In genomic region chr13:91462893-91463481, GRCm38 (mm10) we compare ENCODE assay signal across 9 mouse cellular contexts. TPM values are rescaled to one million over a fixed set of nuclear protein-coding genes. Genes with fewer than 3 reads are reported as not detected.
A peak's percentile ranks its signal among the peaks of the same experiment; 100 is the strongest.
DNase-seq lines count a peak whose midpoint lies in the region; ATAC-seq and TF ChIP-seq lines count a peak whose summit lies in the region.
"Had no signal": no experiment of that assay in that cellular context is flagged by ENCODE, and none has a peak within 500 bp of the region (broad histone marks: within the 10 kb centered on the region; RNA-seq: fewer than 3 reads in every experiment).

No protein-coding gene starts in this region.

- no peak overlapping the region for H3K4me3 ChIP-seq in heart, adult 2 months
- H3K4me3 ChIP-seq in limb, embryonic 11.5 days (ENCODE audit: low read depth, low read length), result peak overlapping the region; percentile 97
- H3K4me3 ChIP-seq in midbrain, postnatal 0 days (ENCODE audit: low read depth, low read length), result peak overlapping the region; percentile 92

- H3K9me3 ChIP-seq in limb, embryonic 11.5 days (ENCODE audit: control insufficient read depth, low read length), result no peaks in the 10 kb centered on the region
- H3K9me3 ChIP-seq in midbrain, postnatal 0 days (ENCODE audit: low read length), result no peaks in the 10 kb centered on the region

- peaks cover 2% of the 10 kb centered on the region; the same call in 1 of the 2 replicates for H3K27me3 ChIP-seq in heart, adult 2 months (ENCODE audit: control insufficient read depth, insufficient read depth, low read length)
- H3K27me3 ChIP-seq in limb, embryonic 11.5 days (ENCODE audit: control insufficient read depth, insufficient read depth, low read length), result no peaks in the 10 kb centered on the region
- H3K27me3 ChIP-seq in midbrain, postnatal 0 days (ENCODE audit: insufficient read depth, low read length), result no peaks in the 10 kb centered on the region
- H3K27me3 ChIP-seq: Patski had no signal

- H3K36me3 ChIP-seq in heart, adult 2 months (ENCODE audit: control insufficient read depth, insufficient read depth, low read length), result no peaks in the 10 kb centered on the region
- no peaks in the 10 kb centered on the region for H3K36me3 ChIP-seq in limb, embryonic 11.5 days (ENCODE audit: control insufficient read depth, insufficient read depth, low read length)
- no peaks in the 10 kb centered on the region for H3K36me3 ChIP-seq in midbrain, postnatal 0 days (ENCODE audit: insufficient read depth, low read length)

- TF ChIP-seq CTCF in heart, adult 2 months (IDR thresholded peaks at IDR 0.05), result peak; percentile 60
- peak; percentile 71 for TF ChIP-seq CTCF in midbrain, postnatal 0 days (IDR thresholded peaks at IDR 0.05)

- DNase-seq in heart, adult 2 months, result peak in 1 of 2 experiments; percentile 10
- DNase-seq in heart, postnatal 25 days (ENCODE audit: low spot score), result no peak
- DNase-seq in cerebellum, adult 9-10 months, result peak; percentile 68
- DNase-seq in heart, postnatal 10 days, result peak; percentile 32 to 35
- no peak for DNase-seq in limb, embryonic 11.5 days (ENCODE audit: low spot score)
- peak; percentile 85 for DNase-seq in midbrain, postnatal 0 days (ENCODE audit: low spot score)
- no peak for DNase-seq in gastrocnemius, postnatal 4 days (ENCODE audit: low spot score in 2 of 2)

- H3K27ac ChIP-seq in heart, adult 2 months, result no peak overlapping the region
- H3K27ac ChIP-seq in limb, embryonic 11.5 days (replicated peaks; ENCODE audit: low read depth, low read length), result no peak overlapping the region
- H3K27ac ChIP-seq in midbrain, postnatal 0 days (ENCODE audit: low read depth, low read length), result no peak overlapping the region

- H3K9ac ChIP-seq in heart, adult 2 months (ENCODE audit: low read depth, low read length), result no peak overlapping the region
- H3K9ac ChIP-seq in limb, embryonic 11.5 days (ENCODE audit: low read length), result no peak overlapping the region
- H3K9ac ChIP-seq in midbrain, postnatal 0 days (replicated peaks; ENCODE audit: low read length, poor library complexity, severe bottlenecking), result no peak overlapping the region

- 25% methylated on average over 9 of the region's 9 CpGs for WGBS in heart, adult 2 months
- WGBS in limb, embryonic 11.5 days, result 35% methylated on average over 9 of the region's 9 CpGs
- 13% methylated on average over 9 of the region's 9 CpGs for WGBS in midbrain, postnatal 0 days

- H3K79me2 ChIP-seq in heart, adult 2 months (replicated peaks; ENCODE audit: control insufficient read depth, insufficient read depth, low read length), result peaks cover 2% of the 10 kb centered on the region; the same call in 1 of the 2 replicates

- H3K4me1 ChIP-seq in heart, adult 2 months (ENCODE audit: control insufficient read depth, insufficient read depth, low read length), result peaks cover 1% of the 10 kb centered on the region; the same call in 1 of the 2 replicates
- peaks cover 13% of the 10 kb centered on the region; the same call in 1 of the 2 replicates for H3K4me1 ChIP-seq in limb, embryonic 11.5 days (ENCODE audit: control insufficient read depth, insufficient read depth, low read length)
- H3K4me1 ChIP-seq in midbrain, postnatal 0 days (ENCODE audit: insufficient read depth, low read length), result peaks cover 5% of the 10 kb centered on the region

- peak overlapping the region; percentile 76; the same call in 1 of the 2 replicates for H3K4me2 ChIP-seq in limb, embryonic 11.5 days (ENCODE audit: low read depth, severe bottlenecking)
- peak overlapping the region; percentile 87 for H3K4me2 ChIP-seq in midbrain, postnatal 0 days (ENCODE audit: low read depth, low read length, poor library complexity, severe bottlenecking)

- TF ChIP-seq EP300 in heart, adult 2 months (IDR thresholded peaks at IDR 0.05; ENCODE audit: insufficient read depth, low read depth, low read length), result no peak

- intact Hi-C loops in heart, adult 2 months (cut with DNase I), result loop anchor here (1.0 to 5.0 kb wide), 3 partner anchors 174 to 536 kb away; partner anchors contain the start of gene Atg10
- intact Hi-C loops in heart, postnatal 25 days (cut with DNase I), result loop anchor here (5.0 to 10.0 kb wide), 2 partner anchors 241 to 342 kb away; partner anchors contain the start of genes Atg10 and Zcchc9
- intact Hi-C loops in heart, postnatal 10 days (cut with DNase I), result loop anchor here (1.0 to 10.0 kb wide), 5 partner anchors 171 to 531 kb away; partner anchors contain the start of genes Atg10 and Zcchc9

- no peak for TF ChIP-seq POLR2A in heart, adult 2 months (IDR thresholded peaks at IDR 0.05; ENCODE audit: insufficient read depth, low read depth, low read length)

- no peak for ATAC-seq in limb, embryonic 11.5 days (ENCODE audit: insufficient number of reproducible peaks, low FRiP score, low TSS enrichment, low read depth)
- ATAC-seq in midbrain, postnatal 0 days (ENCODE audit: low FRiP score), result no peak
- ATAC-seq in monocyte, adult 5-6 weeks (replicated peaks; ENCODE audit: insufficient number of reproducible peaks, low FRiP score, low TSS enrichment, poor library complexity, severe bottlenecking), result no peak
- ATAC-seq: Patski had no signal

RNA-seq across cellular contexts. Expression of gene Ssbp2, which starts 2.9 kb away (rescaled TPM):
- 10 to 100 TPM; 39.0 to 40.4 TPM for total RNA-seq in heart, adult 2 months (2021)
- polyA plus RNA-seq in heart, adult 2 months (2012; rRNA removed), result 25.0 and 43.9 TPM in 2 replicates
- total RNA-seq in heart, postnatal 25 days (2021), result 10 to 100 TPM; 43.3 to 48.1 TPM
- total RNA-seq in heart, postnatal 10 days (2021), result 10 to 100 TPM; 51.4 to 51.7 TPM
- polyA plus RNA-seq in limb, embryonic 11.5 days (2014; fragmentation: Nextera tagmentation; extraction: Ambion mirVana), result 231 and 237 TPM in 2 replicates
- 148 and 156 TPM in 2 replicates for total RNA-seq in midbrain, postnatal 0 days (2014; rRNA removed)
- polyA plus RNA-seq in midbrain, postnatal 0 days (2015; fragmentation: Nextera tagmentation; extraction: Ambion mirVana), result 167 and 170 TPM in 2 replicates
- 9.8 to 35.4 TPM (median 12.4 TPM) in 3 replicates for total RNA-seq in monocyte, adult 5-6 weeks (2017)
- 10 to 100 TPM; 39.4 to 48.4 TPM for total RNA-seq in gastrocnemius, postnatal 4 days (2021)

Comparison
In these comparisons a context has a peak if more than half of its experiments do, and no peak if none do; other contexts are left out.
1. DNase-seq: peak in cerebellum, adult 9-10 months (single experiment), heart, postnatal 10 days (2 of 2) and midbrain, postnatal 0 days (single experiment); none in heart, postnatal 25 days (single experiment), limb, embryonic 11.5 days (single experiment) and gastrocnemius, postnatal 4 days (0 of 2).